Mouse (Mus musculus) cerebellum, adult 11 months (tissue): ENCODE data around the gene St6gal1.

Source experiments
- DNase-seq: peaks from one replicate; pipeline ENCODE4 v3.0.0; 2022

Gene St6gal1

GRCm38 (mm10) chr16:23364328-23364990 lies 139.9 kb downstream of the St6gal1 start:
- no peak for DNase-seq

- DNase-seq, result no peak
Observed at GRCm38 (mm10) chr16:23369124-23369523, 144.6 kb downstream of the St6gal1 start.

GRCm38 (mm10) chr16:23370724-23371123 lies 146.2 kb downstream of the St6gal1 start:
- DNase-seq, result no peak

GRCm38 (mm10) chr16:23372340-23372739 lies 147.8 kb downstream of the St6gal1 start:
- no peak for DNase-seq

GRCm38 (mm10) chr16:23374068-23374467 lies 149.5 kb downstream of the St6gal1 start:
- DNase-seq, result no peak

- no peak for DNase-seq
Observed at GRCm38 (mm10) chr16:23374938-23375337, 150.4 kb downstream of the St6gal1 start.

GRCm38 (mm10) chr16:23376189-23376588 lies 151.6 kb downstream of the St6gal1 start:
- DNase-seq, result no peak

GRCm38 (mm10) chr16:23379536-23380230 lies 155.1 kb downstream of the St6gal1 start:
- DNase-seq, result no peak

GRCm38 (mm10) chr16:23384304-23384703 lies 159.8 kb downstream of the St6gal1 start:
- DNase-seq, result no peak

- no peak for DNase-seq
Observed at GRCm38 (mm10) chr16:23397931-23398330, 173.4 kb downstream of the St6gal1 start.

- no peak for DNase-seq
Observed at GRCm38 (mm10) chr16:23401463-23401862, 176.9 kb downstream of the St6gal1 start.

- DNase-seq, result no peak
Observed at GRCm38 (mm10) chr16:23401959-23402358, 177.4 kb downstream of the St6gal1 start.

GRCm38 (mm10) chr16:23403008-23403755 lies 178.6 kb downstream of the St6gal1 start:
- peak; percentile 21 for DNase-seq
